Mouse (Mus musculus): Measurements from ENCODE around the gene Sart3. TPM values are rescaled to one million over a fixed set of nuclear protein-coding genes. Genes with fewer than 3 reads are reported as not detected.

Gene Sart3
- polyA plus RNA-seq, 1 experiment from 2014 or later = 9.1 TPM

GRCm38 (mm10) chr5:113725417-113725816 lies 46.9 kb downstream of the Sart3 start:
- WGBS = 76% methylated on average over 12 of the region's 12 CpGs
- no peaks in the 10 kb centered on the region for H3K36me3 ChIP-seq (ENCODE audit: control insufficient read depth, insufficient read depth)
- no peak overlapping the region for H3K27ac ChIP-seq (ENCODE audit: low read depth, low read length)
- H3K4me3 ChIP-seq (ENCODE audit: low read depth, low read length) = no peak overlapping the region
- no peaks in the 10 kb centered on the region for H3K4me1 ChIP-seq (replicated peaks; ENCODE audit: control insufficient read depth, insufficient read depth, low read length)
- no peak for ATAC-seq
- H3K4me2 ChIP-seq (replicated peaks; ENCODE audit: low read depth) = no peak overlapping the region
- no peak for TF ChIP-seq CTCF (IDR thresholded peaks at IDR 0.05; ENCODE audit: low read depth)
- H3K9me3 ChIP-seq (ENCODE audit: control insufficient read depth) = no peaks in the 10 kb centered on the region
- no peaks in the 10 kb centered on the region for H3K27me3 ChIP-seq (replicated peaks; ENCODE audit: control insufficient read depth, insufficient read depth, low read length)
- H3K9ac ChIP-seq (ENCODE audit: low read depth, low read length) = no peak overlapping the region

GRCm38 (mm10) chr5:113724446-113724845 lies 47.9 kb downstream of the Sart3 start, which contains the start of gene 1700069L16Rik:
Gene 1700069L16Rik, minus strand, starts transcription at chr5:113724772.
- 3% methylated on average over 15 of the region's 15 CpGs for WGBS
- no peak within 1 kb of the TSS for H3K9ac ChIP-seq (ENCODE audit: low read depth, low read length)
- H3K4me1 ChIP-seq (replicated peaks; ENCODE audit: control insufficient read depth, insufficient read depth, low read length) = no peaks in the 10 kb centered on the region
- H3K36me3 ChIP-seq (ENCODE audit: control insufficient read depth, insufficient read depth) = no peaks in the 10 kb centered on the region
- no peak within 1 kb of the TSS for H3K4me2 ChIP-seq (replicated peaks; ENCODE audit: low read depth)
- H3K4me3 ChIP-seq (ENCODE audit: low read depth, low read length) = no peak within 1 kb of the TSS
- no peaks in the 10 kb centered on the region for H3K27me3 ChIP-seq (replicated peaks; ENCODE audit: control insufficient read depth, insufficient read depth, low read length)
- TF ChIP-seq CTCF (IDR thresholded peaks at IDR 0.05; ENCODE audit: low read depth) = peak; percentile 89
- H3K9me3 ChIP-seq (ENCODE audit: control insufficient read depth) = no peaks in the 10 kb centered on the region
- H3K27ac ChIP-seq (ENCODE audit: low read depth, low read length) = no peak within 1 kb of the TSS
- ATAC-seq = 0 out of 2 replicates have a peak, but pooled peaks have one; percentile 38

- 45% methylated on average over 8 of the region's 8 CpGs for WGBS
- Histone ChIP-seq H3K4me1 (replicated peaks; ENCODE audit: control insufficient read depth, insufficient read depth, low read length) (no peaks in the 10 kb centered on the region), H3K9ac (ENCODE audit: low read depth, low read length) (no peak overlapping the region), H3K4me3 (ENCODE audit: low read depth, low read length) (no peak overlapping the region), H3K4me2 (replicated peaks; ENCODE audit: low read depth) (no peak overlapping the region), H3K27me3 (replicated peaks; ENCODE audit: control insufficient read depth, insufficient read depth, low read length) (no peaks in the 10 kb centered on the region), H3K36me3 (ENCODE audit: control insufficient read depth, insufficient read depth) (no peaks in the 10 kb centered on the region), H3K9me3 (ENCODE audit: control insufficient read depth) (no peaks in the 10 kb centered on the region), H3K27ac (ENCODE audit: low read depth, low read length) (no peak overlapping the region)
- no peak for ATAC-seq
- TF ChIP-seq CTCF (IDR thresholded peaks at IDR 0.05; ENCODE audit: low read depth) = no peak
Measured at GRCm38 (mm10) chr5:113723567-113724237, 48.6 kb downstream of the Sart3 start.

- WGBS = 87% methylated on average over 10 of the region's 10 CpGs
- H3K9me3 ChIP-seq (ENCODE audit: control insufficient read depth) = no peaks in the 10 kb centered on the region
- no peak overlapping the region for H3K4me3 ChIP-seq (ENCODE audit: low read depth, low read length)
- H3K9ac ChIP-seq (ENCODE audit: low read depth, low read length) = no peak overlapping the region
- no peak for ATAC-seq
- H3K27me3 ChIP-seq (replicated peaks; ENCODE audit: control insufficient read depth, insufficient read depth, low read length) = no peaks in the 10 kb centered on the region
- peak; percentile 41 for TF ChIP-seq CTCF (IDR thresholded peaks at IDR 0.05; ENCODE audit: low read depth)
- no peak overlapping the region for H3K27ac ChIP-seq (ENCODE audit: low read depth, low read length)
- no peak overlapping the region for H3K4me2 ChIP-seq (replicated peaks; ENCODE audit: low read depth)
- no peaks in the 10 kb centered on the region for H3K36me3 ChIP-seq (ENCODE audit: control insufficient read depth, insufficient read depth)
- no peaks in the 10 kb centered on the region for H3K4me1 ChIP-seq (replicated peaks; ENCODE audit: control insufficient read depth, insufficient read depth, low read length)
Measured at GRCm38 (mm10) chr5:113722224-113723013, 49.9 kb downstream of the Sart3 start.

GRCm38 (mm10) chr5:113719221-113719661 lies 53.1 kb downstream of the Sart3 start:
- H3K4me2 ChIP-seq (replicated peaks; ENCODE audit: low read depth) = no peak overlapping the region
- no peak for TF ChIP-seq CTCF (IDR thresholded peaks at IDR 0.05; ENCODE audit: low read depth)
- no peak overlapping the region for H3K9ac ChIP-seq (ENCODE audit: low read depth, low read length)
- no peaks in the 10 kb centered on the region for H3K9me3 ChIP-seq (ENCODE audit: control insufficient read depth)
- H3K36me3 ChIP-seq (ENCODE audit: control insufficient read depth, insufficient read depth) = no peaks in the 10 kb centered on the region
- no peaks in the 10 kb centered on the region for H3K4me1 ChIP-seq (replicated peaks; ENCODE audit: control insufficient read depth, insufficient read depth, low read length)
- H3K27me3 ChIP-seq (replicated peaks; ENCODE audit: control insufficient read depth, insufficient read depth, low read length) = no peaks in the 10 kb centered on the region
- H3K27ac ChIP-seq (ENCODE audit: low read depth, low read length) = no peak overlapping the region
- WGBS = 80% methylated on average over 8 of the region's 8 CpGs
- no peak for ATAC-seq
- H3K4me3 ChIP-seq (ENCODE audit: low read depth, low read length) = no peak overlapping the region

GRCm38 (mm10) chr5:113716581-113717388 lies 55.5 kb downstream of the Sart3 start:
- no peak overlapping the region for H3K27ac ChIP-seq (ENCODE audit: low read depth, low read length)
- H3K4me1 ChIP-seq (replicated peaks; ENCODE audit: control insufficient read depth, insufficient read depth, low read length) = no peaks in the 10 kb centered on the region
- no peaks in the 10 kb centered on the region for H3K27me3 ChIP-seq (replicated peaks; ENCODE audit: control insufficient read depth, insufficient read depth, low read length)
- no peaks in the 10 kb centered on the region for H3K36me3 ChIP-seq (ENCODE audit: control insufficient read depth, insufficient read depth)
- no peak overlapping the region for H3K4me3 ChIP-seq (ENCODE audit: low read depth, low read length)
- no peak overlapping the region for H3K4me2 ChIP-seq (replicated peaks; ENCODE audit: low read depth)
- H3K9me3 ChIP-seq (ENCODE audit: control insufficient read depth) = no peaks in the 10 kb centered on the region
- 7% methylated on average over 12 of the region's 12 CpGs for WGBS
- ATAC-seq = no peak
- H3K9ac ChIP-seq (ENCODE audit: low read depth, low read length) = no peak overlapping the region
- TF ChIP-seq CTCF (IDR thresholded peaks at IDR 0.05; ENCODE audit: low read depth) = no peak

Data from intestine, postnatal 0 days (tissue).